9 mouse cellular contexts compared by ENCODE assay signal in the genomic region with DNA sequence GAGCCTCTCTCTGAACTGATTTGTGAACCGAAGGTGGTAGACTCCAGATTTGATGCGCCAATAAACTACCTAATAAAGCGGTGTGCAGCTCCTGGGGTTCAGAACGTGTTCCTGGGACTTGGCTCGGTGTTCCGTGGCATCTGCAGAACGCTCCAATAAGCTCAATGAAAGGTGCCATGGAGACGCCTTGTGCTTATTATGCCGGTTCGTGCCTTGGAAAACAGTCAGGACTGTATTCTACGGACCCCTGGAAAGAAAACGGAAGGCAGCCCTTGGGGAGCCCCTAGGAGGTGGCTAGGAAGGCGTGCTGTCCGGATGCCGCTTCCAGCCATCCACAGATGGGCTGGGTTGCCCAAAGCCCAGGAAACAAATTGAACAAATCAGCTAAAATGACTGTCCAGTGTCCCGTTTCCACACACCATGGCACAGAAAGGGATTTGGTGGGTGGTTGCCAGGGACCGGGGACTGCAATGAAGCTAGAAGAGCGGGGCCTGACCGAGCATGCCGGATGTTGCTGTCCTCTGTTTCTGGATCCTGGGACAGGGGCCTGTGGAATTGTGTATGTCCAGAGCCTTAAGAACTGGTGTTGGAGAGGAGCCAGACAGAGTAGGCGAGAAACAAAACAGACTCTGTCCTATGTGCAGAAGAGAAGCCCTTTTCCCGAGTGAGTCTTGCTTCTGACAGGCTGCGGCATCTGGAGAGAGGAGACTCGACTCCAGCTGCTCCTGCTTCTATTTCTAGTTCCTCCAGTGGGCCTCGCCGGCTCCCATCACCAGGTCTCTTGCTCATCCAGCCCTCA. TPM values are rescaled to one million over a fixed set of nuclear protein-coding genes. Genes with fewer than 3 reads are reported as not detected.
DNase-seq lines count a peak whose midpoint lies in the region; ATAC-seq lines count a peak whose summit lies in the region.
"Had no signal": no experiment of that assay in that cellular context is flagged by ENCODE, and none has a peak within 500 bp of the region (broad histone marks: within the 10 kb centered on the region; RNA-seq: fewer than 3 reads in every experiment).

A gene (minus strand): TSS at position 146 of the 799 bp plus-strand sequence.

- 64% methylated on average over 26 of the region's 26 CpGs for WGBS in lung, embryonic 16.5 days
- 63% methylated on average over 26 of the region's 26 CpGs for WGBS in intestine, embryonic 15.5 days
- WGBS in stomach, embryonic 16.5 days = 67% methylated on average over 26 of the region's 26 CpGs

- H3K27ac ChIP-seq in lung, embryonic 16.5 days (ENCODE audit: low read length) = peak within 1 kb of the TSS; percentile 74
- H3K27ac ChIP-seq in intestine, embryonic 15.5 days = peak within 1 kb of the TSS; percentile 82
- H3K27ac ChIP-seq in stomach, embryonic 16.5 days (ENCODE audit: low read length) = peak within 1 kb of the TSS; percentile 94

- H3K4me2 ChIP-seq in lung, embryonic 16.5 days (ENCODE audit: low read depth, low read length) = no peak within 1 kb of the TSS
- 0 out of 2 replicates have a peak within 1 kb of the TSS, but pooled peaks have one; percentile 26 for H3K4me2 ChIP-seq in intestine, embryonic 15.5 days (replicated peaks)
- H3K4me2 ChIP-seq in stomach, embryonic 16.5 days (ENCODE audit: low read depth, low read length) = no peak within 1 kb of the TSS

- DNase-seq in lung, postnatal 25 days (ENCODE audit: low spot score) = no peak
- peak; percentile 16 for DNase-seq in lung, postnatal 36 days

- H3K9me3 ChIP-seq in lung, embryonic 16.5 days (ENCODE audit: control insufficient read depth, low read length) = no peaks in the 10 kb centered on the region
- no peaks in the 10 kb centered on the region for H3K9me3 ChIP-seq in intestine, embryonic 15.5 days
- no peaks in the 10 kb centered on the region for H3K9me3 ChIP-seq in stomach, embryonic 16.5 days (replicated peaks; ENCODE audit: control insufficient read depth, low read length)

- H3K27me3 ChIP-seq in lung, embryonic 16.5 days (ENCODE audit: control insufficient read depth, insufficient read depth, low read depth, low read length) = no peaks in the 10 kb centered on the region
- H3K27me3 ChIP-seq in intestine, embryonic 15.5 days (replicated peaks) = no peaks in the 10 kb centered on the region
- H3K27me3 ChIP-seq in stomach, embryonic 16.5 days (ENCODE audit: control insufficient read depth, insufficient read depth, low read length) = no peaks in the 10 kb centered on the region

- H3K9ac ChIP-seq in lung, embryonic 16.5 days (ENCODE audit: low read length) = peak within 1 kb of the TSS; percentile 51
- H3K9ac ChIP-seq in intestine, embryonic 15.5 days = no peak within 1 kb of the TSS
- H3K9ac ChIP-seq in stomach, embryonic 16.5 days (ENCODE audit: low read length) = peak within 1 kb of the TSS; percentile 61

- no peaks in the 10 kb centered on the region for H3K36me3 ChIP-seq in lung, embryonic 16.5 days (ENCODE audit: control insufficient read depth, insufficient read depth, low read length)
- no peaks in the 10 kb centered on the region for H3K36me3 ChIP-seq in intestine, embryonic 15.5 days
- H3K36me3 ChIP-seq in stomach, embryonic 16.5 days (ENCODE audit: control insufficient read depth, insufficient read depth, low read length) = no peaks in the 10 kb centered on the region

- H3K4me3 ChIP-seq in lung, embryonic 16.5 days (ENCODE audit: low read length) = no peak within 1 kb of the TSS
- no peak within 1 kb of the TSS for H3K4me3 ChIP-seq in intestine, embryonic 15.5 days (replicated peaks)
- no peak within 1 kb of the TSS for H3K4me3 ChIP-seq in stomach, embryonic 16.5 days (replicated peaks; ENCODE audit: low read length)

- peak; percentile 84 for ATAC-seq in lung, embryonic 16.5 days (ENCODE audit: low read depth)
- peak; percentile 64 for ATAC-seq in frontal cortex, adult (ENCODE audit: low TSS enrichment)
- ATAC-seq in intestine, embryonic 15.5 days = peak; percentile 60
- ATAC-seq in stomach, embryonic 16.5 days (ENCODE audit: insufficient read depth, low FRiP score) = peak; percentile 85
- ATAC-seq in CD4-positive, CD25-positive, alpha-beta regulatory T cell, adult 4 months = no peak
- ATAC-seq in monocyte, adult 5-6 weeks (replicated peaks; ENCODE audit: insufficient number of reproducible peaks, low FRiP score, low TSS enrichment, poor library complexity, severe bottlenecking) = no peak

- H3K4me1 ChIP-seq in lung, embryonic 16.5 days (replicated peaks; ENCODE audit: control insufficient read depth, insufficient read depth, low read length) = peaks cover 6% of the 10 kb centered on the region; the same call in 1 of the 2 replicates
- peaks cover 16% of the 10 kb centered on the region for H3K4me1 ChIP-seq in intestine, embryonic 15.5 days (replicated peaks)
- H3K4me1 ChIP-seq in stomach, embryonic 16.5 days (ENCODE audit: control insufficient read depth, insufficient read depth, low read length) = peaks cover 17% of the 10 kb centered on the region

RNA-seq across cellular contexts. Expression of the gene that starts here (rescaled TPM):
- polyA plus RNA-seq in lung, embryonic 16.5 days (2015; fragmentation: Nextera tagmentation; extraction: Ambion mirVana) = not detected in 2 replicates
- polyA plus RNA-seq in intestine, embryonic 15.5 days (2015; fragmentation: Nextera tagmentation; extraction: Ambion mirVana) = 0.64 and 1.00 TPM in 2 replicates
- 0.30 and 0.51 TPM in 2 replicates for polyA plus RNA-seq in stomach, embryonic 16.5 days (2015; fragmentation: Nextera tagmentation; extraction: Ambion mirVana)
- polyA plus RNA-seq in CD4-positive, CD25-positive, alpha-beta regulatory T cell, adult 4 months (2017; shearing (Covaris generic)) = not detected
- total RNA-seq in monocyte, adult 5-6 weeks (2017) = not detected in 3 replicates
- total RNA-seq: hematopoietic stem cell, adult 5-6 weeks had no signal

Comparison
In these comparisons a context has a peak if more than half of its experiments do, and no peak if none do; other contexts are left out.
1. Peak in ATAC-seq, H3K27ac ChIP-seq and H3K9ac ChIP-seq in lung, embryonic 16.5 days; RNA of the gene not detected or under 1 TPM.
2. Peak in ATAC-seq, H3K27ac ChIP-seq and H3K4me2 ChIP-seq in intestine, embryonic 15.5 days; RNA of the gene not detected or under 1 TPM.
3. Peak in ATAC-seq, H3K27ac ChIP-seq and H3K9ac ChIP-seq in stomach, embryonic 16.5 days; RNA of the gene not detected or under 1 TPM.